Mouse (Mus musculus): ENCODE results near the gene Agmat. TPM values are rescaled to one million over a fixed set of nuclear protein-coding genes. Genes with fewer than 3 reads are reported as not detected.

Agmat gene
- total RNA-seq, 2 experiments from 2014 or later = not detected

Other genes with a start within 250 kb of the Agmat start
- gene Spen, start 208.1 kb upstream of the Agmat start, total RNA-seq (2021) = 10 to 100 TPM; 21.4 to 21.9 TPM
- 1 to 10 TPM in 1 of 2 experiments, under 1 TPM in 1; 0.90 to 1.1 TPM for gene Fblim1, start 140.6 kb upstream of the Agmat start, total RNA-seq (2021)
- under 1 TPM; 0.55 to 0.62 TPM for gene Tmem82, start 128.0 kb upstream of the Agmat start, total RNA-seq (2021)
- 10 to 100 TPM; 13.3 to 15.7 TPM for gene Slc25a34, start 122.9 kb upstream of the Agmat start, total RNA-seq (2021)
- gene Plekhm2, start 81.8 kb upstream of the Agmat start, total RNA-seq (2021) = 10 to 100 TPM; 28.9 to 34.5 TPM
- gene Rsc1a1, start 61.1 kb upstream of the Agmat start, total RNA-seq (2021) = 1 to 10 TPM; 4.1 to 5.2 TPM
- 10 to 100 TPM; 57.5 to 62.5 TPM for gene Ddi2, start 23.3 kb upstream of the Agmat start, total RNA-seq (2021)
- 10 to 100 TPM; 13.2 to 13.3 TPM for gene Dnajc16, start 44.3 kb downstream of the Agmat start, total RNA-seq (2021)
- gene Casp9, start 46.9 kb downstream of the Agmat start, total RNA-seq (2021) = 1 to 10 TPM; 2.4 TPM
- gene Cela2a, start 79.5 kb downstream of the Agmat start, total RNA-seq (2021) = under 1 TPM in 1 of 2 experiments, not detected in 1; 0.78 TPM
- gene Ctrc, start 99.7 kb downstream of the Agmat start, total RNA-seq (2021) = not detected
- gene Efhd2, start 128.2 kb downstream of the Agmat start, total RNA-seq (2021) = 1 to 10 TPM; 2.8 to 4.7 TPM